Mouse (Mus musculus) erythroblast, embryonic 14.5 days (primary cell): ENCODE data around the gene Nop10. TPM values are rescaled to one million over a fixed set of nuclear protein-coding genes. Genes with fewer than 3 reads are reported as not detected.
A peak's percentile ranks its signal among the peaks of the same experiment; 100 is the strongest.
"Not testable (repeated sequence)": the region's sequence is repeated elsewhere in the genome, so short reads cannot be mapped to it uniquely, and the experiment has no call there.

Source experiments
- H3K27me3 ChIP-seq: 2 replicates; pipeline ENCODE4 v1.6.1; 2012; ENCODE audit warnings: inconsistent platforms; ENCODE audit not compliant: control insufficient read depth
- H3K36me3 ChIP-seq: 2 replicates; pipeline ENCODE4 v1.6.1; 2012; ENCODE audit warnings: mild to moderate bottlenecking, inconsistent platforms; ENCODE audit not compliant: control insufficient read depth
- H3K4me1 ChIP-seq: 2 replicates; pipeline ENCODE4 v1.6.1; 2012; ENCODE audit warnings: inconsistent platforms; ENCODE audit not compliant: control insufficient read depth
- H3K4me3 ChIP-seq: replicated peaks from 2 replicates; pipeline ENCODE3; 2012; ENCODE audit warnings: moderate library complexity, mild to moderate bottlenecking, inconsistent platforms
- H3K9me3 ChIP-seq: 2 replicates; pipeline ENCODE4 v1.6.1; 2012; ENCODE audit warnings: low read length, inconsistent platforms, mixed read lengths; ENCODE audit not compliant: control insufficient read depth
- GATA1 ChIP-seq: IDR thresholded peaks from 2 replicates; pipeline ENCODE4 v1.6.1; 2012; ENCODE audit warnings: low read length, inconsistent platforms, mixed read lengths
- TAL1 ChIP-seq: IDR thresholded peaks from 3 replicates; pipeline ENCODE4 v1.6.1; 2012; ENCODE audit warnings: low read length, inconsistent platforms, mixed read lengths
- polyA plus RNA-seq: library from polyadenylated mRNA; stranded (reverse); fragments of >175 nt; gene quantifications from 2 replicates; pipeline ENCODE4 v1.2.3, GENCODE M21; 2012

Nop10 gene
- polyA plus RNA-seq, 1 experiment, result 1.5 TPM

GRCm38 (mm10) chr2:112273474-112273873 is 11.7 kb downstream of the Nop10 start:
- Histone ChIP-seq H3K36me3 (peaks cover 45% of the 10 kb centered on the region), H3K9me3 (no peaks in the 10 kb centered on the region), H3K4me1 (peaks cover 44% of the 10 kb centered on the region), H3K27me3 (no peaks in the 10 kb centered on the region), H3K4me3 (no peak overlapping the region)
- no peak for TF ChIP-seq TAL1

DNA sequence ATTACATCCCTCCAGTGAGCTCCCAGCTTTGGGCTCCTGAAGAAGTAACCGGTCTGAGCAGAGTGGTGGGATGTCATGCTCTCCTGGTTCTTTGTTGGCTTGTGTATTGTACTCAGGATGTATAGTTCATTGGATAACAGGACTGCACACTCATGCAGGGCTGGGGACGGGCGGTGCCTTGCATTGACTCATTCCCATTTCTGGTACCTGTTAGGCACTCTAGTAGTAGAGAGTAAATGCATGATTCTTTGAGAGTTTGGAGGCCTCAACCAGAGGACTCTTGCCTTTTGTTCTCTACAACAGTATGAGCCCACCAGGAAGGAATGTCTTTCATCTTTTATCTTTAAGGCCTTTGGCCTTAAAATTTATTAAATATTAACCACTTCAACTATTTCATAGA is 15.1 kb downstream of the Nop10 start:
- H3K4me3 ChIP-seq, result no peak overlapping the region
- TF ChIP-seq TAL1 (no peak), GATA1 (no peak)
- no peaks in the 10 kb centered on the region for H3K27me3 ChIP-seq
- peaks cover 26% of the 10 kb centered on the region for H3K36me3 ChIP-seq
- H3K9me3 ChIP-seq, result no peaks in the 10 kb centered on the region
- peaks cover 27% of the 10 kb centered on the region for H3K4me1 ChIP-seq

DNA sequence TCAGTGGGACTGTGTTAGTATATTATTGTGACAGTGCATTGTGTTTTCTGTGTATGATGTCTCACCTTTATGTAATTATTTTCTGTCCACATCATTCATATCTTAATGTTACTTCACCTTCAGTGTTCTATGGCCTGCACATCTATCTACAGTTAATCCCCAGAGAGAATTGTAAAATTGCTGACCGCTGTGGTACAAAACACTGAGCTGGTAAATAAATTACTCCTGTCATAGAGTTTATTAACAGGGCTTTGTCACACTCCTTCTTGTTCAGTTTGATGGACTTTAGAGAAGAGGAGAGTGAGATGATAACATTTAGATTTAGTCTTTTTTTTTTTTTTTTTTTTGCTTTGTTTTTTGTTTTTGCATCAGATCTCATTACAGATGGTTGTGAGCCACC is 21.1 kb downstream of the Nop10 start:
- Histone ChIP-seq H3K4me3 (no peak overlapping the region), H3K36me3 (peaks cover under 1% of the 10 kb centered on the region; the same call in 1 of the 2 replicates), H3K4me1 (peaks cover 34% of the 10 kb centered on the region), H3K9me3 (no peaks in the 10 kb centered on the region), H3K27me3 (no peaks in the 10 kb centered on the region)
- no peak for TF ChIP-seq GATA1
- no peak for TF ChIP-seq TAL1

DNA sequence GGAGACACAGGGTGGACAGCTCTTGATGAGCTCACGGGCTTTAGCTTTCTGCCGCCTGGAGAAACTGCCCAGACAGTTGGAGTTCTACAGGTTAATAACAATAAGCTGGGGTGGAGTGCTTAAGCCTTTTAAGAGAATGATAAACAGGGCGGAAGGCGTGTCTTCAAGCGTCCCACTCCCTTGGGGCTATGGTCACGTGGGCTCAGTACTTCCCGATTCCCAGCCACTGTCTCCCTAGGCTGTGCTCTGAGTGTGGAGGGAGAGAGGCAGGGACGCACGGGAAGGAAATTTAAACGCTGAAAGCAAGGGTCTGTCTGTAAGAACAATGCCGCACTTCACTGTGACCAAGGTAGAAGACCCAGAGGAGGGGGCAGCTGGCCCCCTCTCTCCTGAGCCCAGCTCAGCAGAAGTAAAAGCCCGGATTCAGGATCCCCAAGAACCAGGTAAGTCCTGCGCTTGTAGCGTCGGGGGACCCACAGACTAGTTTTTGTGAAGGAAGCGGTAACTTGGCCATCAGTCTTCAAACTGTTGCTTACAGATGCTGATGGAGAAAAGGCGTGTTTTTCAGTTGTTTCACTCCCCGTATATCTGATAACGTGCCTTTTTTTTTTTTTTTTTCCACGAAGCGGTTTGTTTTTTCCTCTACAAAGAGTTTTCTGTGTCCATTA is 22.8 kb downstream of the Nop10 start:
- TF ChIP-seq TAL1 (no peak), GATA1 (no peak)
- H3K9me3 ChIP-seq, result no peaks in the 10 kb centered on the region
- H3K27me3 ChIP-seq, result no peaks in the 10 kb centered on the region
- peaks cover 35% of the 10 kb centered on the region for H3K4me1 ChIP-seq
- H3K36me3 ChIP-seq, result peaks cover 2% of the 10 kb centered on the region
- peak overlapping the region; percentile 74 for H3K4me3 ChIP-seq

DNA sequence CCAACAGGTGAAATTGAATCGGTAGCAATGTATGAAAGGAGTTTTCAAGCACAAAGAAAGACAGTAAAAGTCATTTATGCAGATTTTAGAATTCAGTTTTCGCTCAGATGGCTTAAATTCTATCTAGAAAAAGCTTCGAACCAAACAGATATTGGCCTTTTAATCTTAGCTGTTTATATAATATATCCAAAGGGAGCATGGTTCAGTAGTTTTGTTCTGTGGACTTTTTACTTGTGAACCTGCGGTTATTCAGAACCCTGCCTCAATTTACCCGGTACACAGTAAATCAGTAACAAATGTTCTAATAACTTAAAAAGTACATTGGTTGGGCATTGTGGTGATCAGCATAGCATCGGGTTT is 23.3 kb downstream of the Nop10 start:
- Histone ChIP-seq H3K36me3 (peaks cover 2% of the 10 kb centered on the region), H3K9me3 (no peaks in the 10 kb centered on the region), H3K4me1 (peaks cover 34% of the 10 kb centered on the region), H3K4me3 (peak overlapping the region; percentile 74), H3K27me3 (no peaks in the 10 kb centered on the region)
- no peak for TF ChIP-seq GATA1
- TF ChIP-seq TAL1, result no peak

DNA sequence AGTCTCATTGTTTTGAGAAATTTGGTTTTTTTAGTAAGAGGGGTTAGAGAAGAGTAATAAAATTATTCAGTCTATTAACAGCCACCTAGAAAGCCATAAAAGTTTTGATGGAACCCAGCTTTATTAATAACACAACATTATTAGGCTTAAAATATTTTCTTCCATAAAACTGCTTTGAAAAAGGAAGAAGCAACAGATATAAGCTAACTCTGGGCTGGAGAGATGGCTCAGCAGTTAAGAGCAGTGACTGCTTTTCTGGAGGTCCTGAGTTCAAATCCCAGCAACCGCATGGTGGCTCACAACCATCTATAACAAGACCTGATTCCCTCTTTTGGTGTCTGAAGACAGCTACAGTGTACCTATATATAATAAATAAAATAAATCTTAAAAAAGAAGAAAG is 24.3 kb downstream of the Nop10 start:
- not testable (repeated sequence) for H3K4me3 ChIP-seq, H3K27me3 ChIP-seq, H3K36me3 ChIP-seq, H3K9me3 ChIP-seq
- H3K4me1 ChIP-seq, result peaks cover 33% of the 10 kb centered on the region

GRCm38 (mm10) chr2:112287059-112287458 is 25.3 kb downstream of the Nop10 start:
- Histone ChIP-seq H3K36me3 (peaks cover 2% of the 10 kb centered on the region), H3K4me1 (peaks cover 33% of the 10 kb centered on the region), H3K9me3 (no peaks in the 10 kb centered on the region), H3K27me3 (no peaks in the 10 kb centered on the region), H3K4me3 (no peak overlapping the region)
- TF ChIP-seq TAL1, result no peak
- no peak for TF ChIP-seq GATA1

DNA sequence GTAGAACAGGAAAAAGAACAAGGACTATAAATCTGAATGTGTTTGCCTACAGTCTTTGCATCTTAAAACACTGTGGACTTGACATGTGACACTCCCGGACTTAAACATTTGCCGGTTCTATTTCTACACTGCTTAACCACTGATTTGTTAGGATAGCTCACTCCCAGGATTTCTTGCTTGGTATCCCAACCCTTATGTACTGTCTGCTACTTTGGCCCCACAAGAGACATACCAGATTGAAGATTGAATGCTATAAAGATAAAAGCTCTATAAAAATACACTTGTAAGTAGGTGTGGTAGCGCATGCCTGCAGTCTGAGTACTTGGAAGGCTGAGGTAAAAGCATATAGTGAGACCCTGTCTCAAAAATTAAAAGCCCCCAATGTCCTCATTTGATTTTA is 27.8 kb downstream of the Nop10 start:
- peaks cover 7% of the 10 kb centered on the region for H3K36me3 ChIP-seq
- no peaks in the 10 kb centered on the region for H3K27me3 ChIP-seq
- H3K4me1 ChIP-seq, result peaks cover 22% of the 10 kb centered on the region
- H3K4me3 ChIP-seq, result no peak overlapping the region
- no peaks in the 10 kb centered on the region for H3K9me3 ChIP-seq
- TF ChIP-seq TAL1, result no peak
- TF ChIP-seq GATA1, result no peak

DNA sequence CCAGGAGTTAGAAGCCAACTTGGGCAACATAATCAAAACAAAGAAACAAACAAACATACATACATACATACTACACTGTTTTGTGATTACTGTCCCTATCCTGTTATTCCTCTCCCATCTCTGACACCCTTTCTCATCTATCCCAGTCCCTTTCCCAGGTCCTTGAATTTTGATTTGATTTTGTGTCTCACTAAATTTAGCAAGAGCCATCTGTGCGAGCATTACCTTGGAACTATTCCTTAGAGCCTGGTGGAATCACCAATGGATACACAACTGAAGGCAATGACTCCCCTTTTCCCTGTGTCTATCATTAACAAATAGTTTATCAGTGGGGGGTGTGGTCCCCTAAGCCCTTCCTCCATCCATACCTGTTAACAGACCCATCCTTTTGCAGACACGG is 31.1 kb downstream of the Nop10 start:
- Histone ChIP-seq H3K36me3 (peaks cover 8% of the 10 kb centered on the region), H3K4me3 (no peak overlapping the region), H3K4me1 (peaks cover 4% of the 10 kb centered on the region), H3K27me3 (no peaks in the 10 kb centered on the region), H3K9me3 (no peaks in the 10 kb centered on the region)
- TF ChIP-seq TAL1 (no peak), GATA1 (no peak)

- Histone ChIP-seq H3K4me1 (peaks cover 2% of the 10 kb centered on the region), H3K36me3 (peaks cover 7% of the 10 kb centered on the region), H3K27me3 (no peaks in the 10 kb centered on the region), H3K4me3 (no peak overlapping the region), H3K9me3 (no peaks in the 10 kb centered on the region)
- TF ChIP-seq TAL1 (no peak), GATA1 (no peak)
These were observed 34.5 kb downstream of the Nop10 start for GRCm38 (mm10) chr2:112296211-112296610.
